Mouse (Mus musculus) limb, embryonic 15.5 days (tissue): ENCODE results near the gene Slc38a6. TPM values are rescaled to one million over a fixed set of nuclear protein-coding genes. Genes with fewer than 3 reads are reported as not detected.

Experiments used
- ATAC-seq: fragments of 200-750 bp; cut with Nextera tagmentation; 2 replicates; pipeline ENCODE4 v1.8.0; 2017; ENCODE audit warnings: low read depth, moderate TSS enrichment; ENCODE audit not compliant: insufficient number of reproducible peaks, low FRiP score, low TSS enrichment
- H3K27ac ChIP-seq: fragments of 300-500 bp; sonication (generic); 2 replicates; pipeline ENCODE4 v1.5.1; 2015; ENCODE audit warnings: moderate library complexity, mild to moderate bottlenecking, inconsistent platforms
- H3K27me3 ChIP-seq: fragments of 300-500 bp; sonication (generic); 2 replicates; pipeline ENCODE4 v1.6.1; 2015; ENCODE audit warnings: inconsistent platforms
- H3K36me3 ChIP-seq: fragments of 300-500 bp; sonication (generic); 2 replicates; pipeline ENCODE4 v1.6.1; 2015; ENCODE audit warnings: inconsistent platforms
- H3K4me1 ChIP-seq: fragments of 300-500 bp; sonication (generic); 2 replicates; pipeline ENCODE4 v1.6.1; 2015; ENCODE audit warnings: inconsistent platforms
- H3K4me2 ChIP-seq: fragments of 300-500 bp; sonication (generic); 2 replicates; pipeline ENCODE4 v1.6.1; 2015; ENCODE audit warnings: mild to moderate bottlenecking, inconsistent platforms
- H3K4me3 ChIP-seq: fragments of 300-500 bp; sonication (generic); 2 replicates; pipeline ENCODE4 v1.5.1; 2015; ENCODE audit warnings: mild to moderate bottlenecking, inconsistent platforms
- H3K9ac ChIP-seq: fragments of 300-500 bp; sonication (generic); 2 replicates; pipeline ENCODE4 v1.6.1; 2015; ENCODE audit warnings: inconsistent platforms
- H3K9me3 ChIP-seq: fragments of 300-500 bp; sonication (generic); 2 replicates; pipeline ENCODE4 v1.6.1; 2016; ENCODE audit warnings: inconsistent platforms
- WGBS: fragments of 180-500 bp; shearing (Covaris S2); methylation state at CpG from one replicate; pipeline ENCODE4 v1.1.7; 2015; 5-methylcytosine and 5-hydroxymethylcytosine counted together
- polyA plus RNA-seq: library from polyadenylated mRNA; unstranded; fragments of >200 nt; fragmentation: Nextera tagmentation; extraction: Ambion mirVana; gene quantifications from 2 replicates; pipeline ENCODE4 v1.2.1, GENCODE M21; 2015

Slc38a6 gene
- polyA plus RNA-seq, 1 experiment from 2014 or later, result 11.9 TPM

- Histone ChIP-seq H3K4me2 (no peak overlapping the region), H3K27me3 (no peaks in the 10 kb centered on the region), H3K9me3 (no peaks in the 10 kb centered on the region), H3K27ac (peak overlapping the region; percentile 57), H3K4me3 (no peak overlapping the region), H3K36me3 (no peaks in the 10 kb centered on the region), H3K9ac (no peak overlapping the region), H3K4me1 (peaks cover 8% of the 10 kb centered on the region)
- 72% methylated on average over 2 of the region's 2 CpGs for WGBS
- no peak for ATAC-seq
Measured at GRCm38 (mm10) chr12:73325181-73325580, 38.6 kb downstream of the Slc38a6 start.

GRCm38 (mm10) chr12:73325617-73326016 lies 39.0 kb downstream of the Slc38a6 start:
- WGBS, result 54% methylated on average over 4 of the region's 4 CpGs
- H3K4me3 ChIP-seq, result no peak overlapping the region
- H3K9me3 ChIP-seq, result no peaks in the 10 kb centered on the region
- H3K4me1 ChIP-seq, result peaks cover 8% of the 10 kb centered on the region
- no peak overlapping the region for H3K27ac ChIP-seq
- H3K36me3 ChIP-seq, result no peaks in the 10 kb centered on the region
- H3K27me3 ChIP-seq, result no peaks in the 10 kb centered on the region
- no peak overlapping the region for H3K9ac ChIP-seq
- no peak for ATAC-seq
- no peak overlapping the region for H3K4me2 ChIP-seq

- no peak overlapping the region for H3K4me2 ChIP-seq
- no peak overlapping the region for H3K27ac ChIP-seq
- H3K36me3 ChIP-seq, result no peaks in the 10 kb centered on the region
- no peaks in the 10 kb centered on the region for H3K9me3 ChIP-seq
- no peak overlapping the region for H3K9ac ChIP-seq
- H3K4me1 ChIP-seq, result peaks cover 8% of the 10 kb centered on the region
- WGBS, result 25% methylated on average over 3 of the region's 3 CpGs
- ATAC-seq, result no peak
- H3K4me3 ChIP-seq, result no peak overlapping the region
- H3K27me3 ChIP-seq, result no peaks in the 10 kb centered on the region
Measured at GRCm38 (mm10) chr12:73327381-73327780, 40.8 kb downstream of the Slc38a6 start.

GRCm38 (mm10) chr12:73328448-73329167 lies 42.0 kb downstream of the Slc38a6 start:
- Histone ChIP-seq H3K27me3 (no peaks in the 10 kb centered on the region), H3K4me1 (peaks cover 11% of the 10 kb centered on the region), H3K4me3 (no peak overlapping the region), H3K27ac (peak overlapping the region; percentile 43; the same call in 1 of the 2 replicates), H3K9ac (no peak overlapping the region), H3K36me3 (no peaks in the 10 kb centered on the region), H3K9me3 (no peaks in the 10 kb centered on the region), H3K4me2 (no peak overlapping the region)
- WGBS, result 62% methylated on average over 4 of the region's 4 CpGs
- peak; percentile 33; the same call in 1 of the 2 replicates for ATAC-seq

GRCm38 (mm10) chr12:73330236-73330635 lies 43.7 kb downstream of the Slc38a6 start:
- Histone ChIP-seq H3K4me2 (no peak overlapping the region), H3K9me3 (no peaks in the 10 kb centered on the region), H3K27me3 (no peaks in the 10 kb centered on the region; the same call in 1 of the 2 replicates), H3K9ac (no peak overlapping the region), H3K27ac (no peak overlapping the region), H3K36me3 (no peaks in the 10 kb centered on the region), H3K4me1 (peaks cover 19% of the 10 kb centered on the region), H3K4me3 (no peak overlapping the region)
- 71% methylated on average over 7 of the region's 7 CpGs for WGBS
- no peak for ATAC-seq

GRCm38 (mm10) chr12:73332701-73333100 lies 46.1 kb downstream of the Slc38a6 start:
- Histone ChIP-seq H3K27me3 (no peaks in the 10 kb centered on the region; the same call in 1 of the 2 replicates), H3K27ac (no peak overlapping the region), H3K9me3 (no peaks in the 10 kb centered on the region), H3K4me2 (no peak overlapping the region), H3K4me1 (peaks cover 24% of the 10 kb centered on the region), H3K9ac (no peak overlapping the region), H3K36me3 (no peaks in the 10 kb centered on the region), H3K4me3 (no peak overlapping the region)
- ATAC-seq, result no peak
- 40% methylated on average over 4 of the region's 4 CpGs for WGBS

- no peak overlapping the region for H3K27ac ChIP-seq
- no peak for ATAC-seq
- no peak overlapping the region for H3K4me3 ChIP-seq
- 31% methylated on average over 8 of the region's 8 CpGs for WGBS
- no peaks in the 10 kb centered on the region for H3K9me3 ChIP-seq
- H3K36me3 ChIP-seq, result no peaks in the 10 kb centered on the region
- peaks cover 16% of the 10 kb centered on the region for H3K4me1 ChIP-seq
- no peaks in the 10 kb centered on the region; the same call in 1 of the 2 replicates for H3K27me3 ChIP-seq
- H3K9ac ChIP-seq, result no peak overlapping the region
- H3K4me2 ChIP-seq, result no peak overlapping the region
Measured at GRCm38 (mm10) chr12:73334051-73334551, 47.5 kb downstream of the Slc38a6 start.

GRCm38 (mm10) chr12:73337127-73337526 lies 50.5 kb downstream of the Slc38a6 start:
- H3K4me3 ChIP-seq, result no peak overlapping the region
- no peak overlapping the region; the same call in 1 of the 2 replicates for H3K27ac ChIP-seq
- ATAC-seq, result no peak
- H3K4me2 ChIP-seq, result no peak overlapping the region
- WGBS, result 43% methylated on average over 7 of the region's 7 CpGs
- no peaks in the 10 kb centered on the region for H3K9me3 ChIP-seq
- no peaks in the 10 kb centered on the region for H3K36me3 ChIP-seq
- no peak overlapping the region for H3K9ac ChIP-seq
- H3K27me3 ChIP-seq, result no peaks in the 10 kb centered on the region; the same call in 1 of the 2 replicates
- peaks cover 19% of the 10 kb centered on the region for H3K4me1 ChIP-seq

GRCm38 (mm10) chr12:73340642-73341293 lies 54.2 kb downstream of the Slc38a6 start:
- no peak for ATAC-seq
- H3K9me3 ChIP-seq, result no peaks in the 10 kb centered on the region
- peaks cover 13% of the 10 kb centered on the region for H3K4me1 ChIP-seq

GRCm38 (mm10) chr12:73341703-73342663 lies 55.4 kb downstream of the Slc38a6 start:
- Histone ChIP-seq H3K4me2 (no peak overlapping the region), H3K4me3 (no peak overlapping the region), H3K36me3 (peaks cover 11% of the 10 kb centered on the region; the same call in 1 of the 2 replicates), H3K27me3 (peaks cover 20% of the 10 kb centered on the region), H3K9me3 (no peaks in the 10 kb centered on the region), H3K27ac (peak overlapping the region; percentile 82), H3K9ac (no peak overlapping the region), H3K4me1 (peaks cover 11% of the 10 kb centered on the region)
- WGBS, result 30% methylated on average over 14 of the region's 14 CpGs
- ATAC-seq, result peak; percentile 72; the same call in 1 of the 2 replicates

More at GRCm38 (mm10) chr12:73340642-73341293, 54.2 kb downstream of the Slc38a6 start:
- H3K4me3 ChIP-seq, result no peak overlapping the region
- H3K27me3 ChIP-seq, result peaks cover 16% of the 10 kb centered on the region
- no peak overlapping the region for H3K27ac ChIP-seq
- H3K36me3 ChIP-seq, result peaks cover 11% of the 10 kb centered on the region; the same call in 1 of the 2 replicates
- 24% methylated on average over 8 of the region's 8 CpGs for WGBS
- no peak overlapping the region for H3K9ac ChIP-seq
- H3K4me2 ChIP-seq, result no peak overlapping the region

- H3K9me3 ChIP-seq, result no peaks in the 10 kb centered on the region
- no peak overlapping the region for H3K4me2 ChIP-seq
- H3K4me3 ChIP-seq, result no peak overlapping the region
- H3K27ac ChIP-seq, result no peak overlapping the region
- WGBS, result 94% methylated on average over 4 of the region's 4 CpGs
- peaks cover 8% of the 10 kb centered on the region for H3K4me1 ChIP-seq
- H3K9ac ChIP-seq, result no peak overlapping the region
- peaks cover 20% of the 10 kb centered on the region for H3K27me3 ChIP-seq
- peaks cover 11% of the 10 kb centered on the region; the same call in 1 of the 2 replicates for H3K36me3 ChIP-seq
- ATAC-seq, result no peak
Measured at GRCm38 (mm10) chr12:73344300-73344699, 57.7 kb downstream of the Slc38a6 start.
